Mouse (Mus musculus): ENCODE data around the gene Stpg3.

DNA sequence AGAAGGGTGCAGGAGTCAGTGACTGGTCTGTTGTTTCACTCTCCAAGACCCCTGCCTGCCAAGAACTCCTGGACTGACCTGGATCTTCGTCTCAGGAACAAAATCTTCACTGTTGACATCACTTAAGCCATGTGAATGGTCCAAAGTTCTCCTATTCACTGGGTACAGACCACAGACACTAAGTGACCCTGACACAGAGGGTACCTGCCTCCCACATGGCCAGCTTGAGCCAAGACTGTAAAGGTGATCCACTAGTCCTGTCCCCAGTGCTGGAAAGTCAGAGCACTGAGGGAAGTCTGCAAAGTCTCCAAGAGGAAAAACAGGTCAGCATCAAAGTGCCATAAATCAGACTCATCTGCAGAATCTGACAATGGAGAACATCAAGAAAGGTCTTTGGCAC lies 6.8 kb downstream of the Stpg3 start:
- TF ChIP-seq CTCF (IDR thresholded peaks at IDR 0.05; ENCODE audit: control insufficient read depth, insufficient read depth, low read length) (no peak), POLR2A (IDR thresholded peaks at IDR 0.05; ENCODE audit: borderline replicate concordance, control insufficient read depth, low read depth, low read length) (no peak)
